Mouse (Mus musculus) neutrophil, adult 5-6 weeks (primary cell): Measurements from ENCODE around the gene Cfdp1. TPM values are rescaled to one million over a fixed set of nuclear protein-coding genes. Genes with fewer than 3 reads are reported as not detected.

Experiments
- ATAC-seq: fragments of 151-379, 151-347 bp; 2 replicates; pipeline ENCODE4 v1.8.0; 2017; ENCODE audit warnings: mild to moderate bottlenecking, moderate TSS enrichment; ENCODE audit not compliant: insufficient number of reproducible peaks, poor library complexity, low FRiP score, severe bottlenecking; ENCODE audit errors: extremely low read depth
- total RNA-seq: library from RNA; stranded (forward); fragments of 200-1000 nt; gene quantifications from 2 replicates; pipeline ENCODE4 v1.2.3, GENCODE M21; 2017

The Cfdp1 gene
- total RNA-seq, 1 experiment from 2014 or later = 89.3 TPM

- no peak for ATAC-seq
These were observed 45.0 kb downstream of the Cfdp1 start for GRCm38 (mm10) chr8:111808891-111809622.

- no peak for ATAC-seq
These were observed 46.1 kb downstream of the Cfdp1 start for GRCm38 (mm10) chr8:111808006-111808405.

- ATAC-seq = no peak
These were observed 50.7 kb downstream of the Cfdp1 start for GRCm38 (mm10) chr8:111803362-111803761.

GRCm38 (mm10) chr8:111802256-111802655 is 51.8 kb downstream of the Cfdp1 start:
- ATAC-seq = no peak

- ATAC-seq = no peak
These were observed 52.6 kb downstream of the Cfdp1 start for GRCm38 (mm10) chr8:111801456-111801855.

GRCm38 (mm10) chr8:111796528-111796927 is 57.6 kb downstream of the Cfdp1 start:
- ATAC-seq = no peak

- no peak for ATAC-seq
These were observed 60.7 kb downstream of the Cfdp1 start for GRCm38 (mm10) chr8:111793324-111793917.

GRCm38 (mm10) chr8:111789639-111790038 is 64.5 kb downstream of the Cfdp1 start:
- ATAC-seq = no peak

GRCm38 (mm10) chr8:111789200-111789599 is 64.9 kb downstream of the Cfdp1 start:
- no peak for ATAC-seq

GRCm38 (mm10) chr8:111788497-111788896 is 65.6 kb downstream of the Cfdp1 start:
- ATAC-seq = no peak

- ATAC-seq = no peak
These were observed 66.0 kb downstream of the Cfdp1 start for GRCm38 (mm10) chr8:111788085-111788484.

- ATAC-seq = no peak
These were observed 66.4 kb downstream of the Cfdp1 start for GRCm38 (mm10) chr8:111787683-111788082.

GRCm38 (mm10) chr8:111786701-111787588 is 67.1 kb downstream of the Cfdp1 start:
- no peak for ATAC-seq

- no peak for ATAC-seq
These were observed 68.0 kb downstream of the Cfdp1 start for GRCm38 (mm10) chr8:111786116-111786515.

GRCm38 (mm10) chr8:111782671-111783394 is 71.3 kb downstream of the Cfdp1 start:
- ATAC-seq = no peak

GRCm38 (mm10) chr8:111782161-111782560 is 71.9 kb downstream of the Cfdp1 start:
- no peak for ATAC-seq

- no peak for ATAC-seq
These were observed 73.2 kb downstream of the Cfdp1 start for GRCm38 (mm10) chr8:111780697-111781424.

- no peak for ATAC-seq
These were observed 74.4 kb downstream of the Cfdp1 start for GRCm38 (mm10) chr8:111779690-111780089.
